Mouse (Mus musculus): ENCODE measurements around the gene Clcn1. TPM values are rescaled to one million over a fixed set of nuclear protein-coding genes. Genes with fewer than 3 reads are reported as not detected.
A peak's percentile ranks its signal among the peaks of the same experiment; 100 is the strongest.

Gene Clcn1
- polyA plus RNA-seq, 1 experiment from 2014 or later = 0.20 TPM

DNA sequence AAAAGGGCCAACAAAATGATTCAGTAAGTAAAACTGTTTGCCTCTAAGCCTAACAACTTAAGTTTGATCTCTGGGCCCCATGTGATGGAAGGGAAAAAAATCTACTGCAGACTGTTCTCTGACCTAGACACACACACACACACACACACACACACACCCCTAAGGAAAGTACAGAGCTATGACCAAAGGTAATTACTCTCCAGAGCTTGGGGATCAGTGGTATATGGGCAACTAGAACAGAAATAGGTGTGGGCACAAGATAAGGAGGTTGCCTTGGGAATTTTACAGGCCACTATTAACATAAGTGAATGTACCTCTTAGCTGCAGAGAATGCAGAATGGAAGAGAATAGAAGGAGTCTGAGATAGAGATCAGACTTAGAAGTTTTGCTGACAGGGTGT lies 1.1 kb downstream of the Clcn1 start:
- Histone ChIP-seq H3K9ac (ENCODE audit: low read depth, low read length) (no peak overlapping the region), H3K36me3 (ENCODE audit: control insufficient read depth, insufficient read depth, low read length) (peaks cover 12% of the 10 kb centered on the region), H3K4me3 (ENCODE audit: low read length) (no peak overlapping the region), H3K4me1 (ENCODE audit: control insufficient read depth, insufficient read depth, low read length) (no peaks in the 10 kb centered on the region), H3K27ac (ENCODE audit: low read depth, low read length) (no peak overlapping the region), H3K9me3 (ENCODE audit: control insufficient read depth, low read length) (no peaks in the 10 kb centered on the region), H3K27me3 (ENCODE audit: control insufficient read depth, insufficient read depth, low read length) (no peaks in the 10 kb centered on the region), H3K4me2 (replicated peaks; ENCODE audit: low read depth, low read length) (no peak overlapping the region)
- no peak for ATAC-seq (ENCODE audit: low FRiP score, low TSS enrichment)

DNA sequence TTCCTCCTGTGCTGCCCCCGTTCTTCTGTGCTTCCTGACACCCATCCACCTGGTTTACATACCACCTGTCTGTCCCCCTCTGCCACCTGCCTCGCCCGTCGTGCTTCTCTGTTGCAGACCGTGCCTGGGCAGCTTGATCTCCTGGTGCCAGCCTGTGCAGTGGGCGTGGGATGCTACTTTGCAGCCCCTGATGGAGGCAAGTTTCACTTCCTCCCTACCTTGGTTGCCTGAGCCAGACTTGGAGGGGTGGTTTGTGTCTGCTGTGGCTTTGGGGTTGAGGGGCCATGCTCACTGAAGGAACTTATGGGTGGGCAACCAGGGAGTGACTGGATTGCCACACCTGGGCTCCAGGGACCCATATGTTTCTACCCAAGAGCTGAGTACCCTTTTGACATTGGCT lies 6.8 kb downstream of the Clcn1 start:
- Histone ChIP-seq H3K9me3 (ENCODE audit: control insufficient read depth, low read length) (no peaks in the 10 kb centered on the region), H3K36me3 (ENCODE audit: control insufficient read depth, insufficient read depth, low read length) (no peaks in the 10 kb centered on the region), H3K4me1 (ENCODE audit: control insufficient read depth, insufficient read depth, low read length) (no peaks in the 10 kb centered on the region), H3K9ac (ENCODE audit: low read depth, low read length) (no peak overlapping the region), H3K27me3 (ENCODE audit: control insufficient read depth, insufficient read depth, low read length) (no peaks in the 10 kb centered on the region), H3K4me2 (replicated peaks; ENCODE audit: low read depth, low read length) (no peak overlapping the region), H3K27ac (ENCODE audit: low read depth, low read length) (no peak overlapping the region), H3K4me3 (ENCODE audit: low read length) (no peak overlapping the region)
- no peak for ATAC-seq (ENCODE audit: low FRiP score, low TSS enrichment)
- 91% methylated on average over 6 of the region's 6 CpGs for WGBS

GRCm38 (mm10) chr6:42295549-42296094 lies 9.1 kb downstream of the Clcn1 start:
- H3K4me2 ChIP-seq (replicated peaks; ENCODE audit: low read depth, low read length) = no peak overlapping the region
- no peaks in the 10 kb centered on the region for H3K27me3 ChIP-seq (ENCODE audit: control insufficient read depth, insufficient read depth, low read length)
- no peak overlapping the region for H3K27ac ChIP-seq (ENCODE audit: low read depth, low read length)
- 74% methylated on average over 3 of the region's 3 CpGs for WGBS
- no peaks in the 10 kb centered on the region for H3K9me3 ChIP-seq (ENCODE audit: control insufficient read depth, low read length)
- H3K36me3 ChIP-seq (ENCODE audit: control insufficient read depth, insufficient read depth, low read length) = no peaks in the 10 kb centered on the region
- H3K4me1 ChIP-seq (ENCODE audit: control insufficient read depth, insufficient read depth, low read length) = no peaks in the 10 kb centered on the region
- no peak overlapping the region for H3K9ac ChIP-seq (ENCODE audit: low read depth, low read length)
- H3K4me3 ChIP-seq (ENCODE audit: low read length) = no peak overlapping the region
- ATAC-seq (ENCODE audit: low FRiP score, low TSS enrichment) = no peak

- 94% methylated on average over 5 of the region's 5 CpGs for WGBS
- no peaks in the 10 kb centered on the region for H3K27me3 ChIP-seq (ENCODE audit: control insufficient read depth, insufficient read depth, low read length)
- no peaks in the 10 kb centered on the region for H3K9me3 ChIP-seq (ENCODE audit: control insufficient read depth, low read length)
- H3K4me3 ChIP-seq (ENCODE audit: low read length) = no peak overlapping the region
- no peak overlapping the region for H3K9ac ChIP-seq (ENCODE audit: low read depth, low read length)
- no peak overlapping the region for H3K27ac ChIP-seq (ENCODE audit: low read depth, low read length)
- no peaks in the 10 kb centered on the region for H3K36me3 ChIP-seq (ENCODE audit: control insufficient read depth, insufficient read depth, low read length)
- H3K4me2 ChIP-seq (replicated peaks; ENCODE audit: low read depth, low read length) = no peak overlapping the region
- ATAC-seq (ENCODE audit: low FRiP score, low TSS enrichment) = no peak
- no peaks in the 10 kb centered on the region for H3K4me1 ChIP-seq (ENCODE audit: control insufficient read depth, insufficient read depth, low read length)
Measured at GRCm38 (mm10) chr6:42299362-42299761, 12.9 kb downstream of the Clcn1 start.

- no peak overlapping the region for H3K27ac ChIP-seq (ENCODE audit: low read depth, low read length)
- no peak overlapping the region for H3K4me2 ChIP-seq (replicated peaks; ENCODE audit: low read depth, low read length)
- H3K9ac ChIP-seq (ENCODE audit: low read depth, low read length) = no peak overlapping the region
- no peaks in the 10 kb centered on the region for H3K9me3 ChIP-seq (ENCODE audit: control insufficient read depth, low read length)
- ATAC-seq (ENCODE audit: low FRiP score, low TSS enrichment) = 0 out of 2 replicates have a peak, but pooled peaks have one; percentile 20
- 58% methylated on average over 8 of the region's 8 CpGs for WGBS
- no peak overlapping the region for H3K4me3 ChIP-seq (ENCODE audit: low read length)
- no peaks in the 10 kb centered on the region for H3K36me3 ChIP-seq (ENCODE audit: control insufficient read depth, insufficient read depth, low read length)
- no peaks in the 10 kb centered on the region for H3K4me1 ChIP-seq (ENCODE audit: control insufficient read depth, insufficient read depth, low read length)
- no peaks in the 10 kb centered on the region for H3K27me3 ChIP-seq (ENCODE audit: control insufficient read depth, insufficient read depth, low read length)
Measured at GRCm38 (mm10) chr6:42309816-42310378, 23.4 kb downstream of the Clcn1 start.

DNA sequence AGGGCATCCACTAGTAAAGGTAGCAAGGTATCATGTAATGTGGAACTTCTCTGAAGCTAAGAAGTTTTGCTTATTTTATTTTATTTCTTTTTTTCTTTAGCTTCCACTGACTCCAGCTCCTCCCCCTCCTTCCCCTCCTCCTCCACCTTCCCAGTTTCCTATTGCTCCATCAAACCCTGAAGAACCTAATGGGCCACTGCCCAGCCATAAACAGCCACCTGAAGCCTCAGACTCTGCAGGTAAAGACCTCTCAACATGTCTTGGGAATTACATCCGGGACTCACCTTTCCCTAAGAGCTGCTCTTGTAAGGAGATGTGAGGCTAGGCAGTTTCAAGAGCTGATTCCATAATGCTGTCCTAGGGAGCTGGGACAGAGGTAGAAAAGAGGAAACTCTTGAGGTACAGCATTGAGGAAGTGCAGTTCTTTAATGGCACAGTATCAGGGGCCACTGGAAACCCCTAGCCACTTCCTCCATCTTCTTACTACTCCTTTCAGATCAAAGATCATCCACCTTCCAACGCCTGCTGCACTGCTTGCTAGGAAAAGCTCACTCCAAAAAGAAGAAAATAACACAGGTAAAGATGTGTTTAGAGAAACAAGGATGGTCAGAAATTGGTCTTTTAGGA lies 24.1 kb downstream of the Clcn1 start:
- ATAC-seq (ENCODE audit: low FRiP score, low TSS enrichment) = no peak
- Histone ChIP-seq H3K4me1 (ENCODE audit: control insufficient read depth, insufficient read depth, low read length) (no peaks in the 10 kb centered on the region), H3K9me3 (ENCODE audit: control insufficient read depth, low read length) (no peaks in the 10 kb centered on the region), H3K36me3 (ENCODE audit: control insufficient read depth, insufficient read depth, low read length) (no peaks in the 10 kb centered on the region), H3K4me2 (replicated peaks; ENCODE audit: low read depth, low read length) (no peak overlapping the region), H3K4me3 (ENCODE audit: low read length) (no peak overlapping the region), H3K27ac (ENCODE audit: low read depth, low read length) (no peak overlapping the region), H3K27me3 (ENCODE audit: control insufficient read depth, insufficient read depth, low read length) (no peaks in the 10 kb centered on the region), H3K9ac (ENCODE audit: low read depth, low read length) (no peak overlapping the region)
- WGBS = 95% methylated on average over 2 of the region's 2 CpGs

- Histone ChIP-seq H3K9me3 (ENCODE audit: control insufficient read depth, low read length) (no peaks in the 10 kb centered on the region), H3K36me3 (ENCODE audit: control insufficient read depth, insufficient read depth, low read length) (no peaks in the 10 kb centered on the region), H3K4me1 (ENCODE audit: control insufficient read depth, insufficient read depth, low read length) (0 out of 2 replicates have a peak, but pooled peaks cover 1% of the 10 kb centered on the region), H3K27ac (ENCODE audit: low read depth, low read length) (no peak overlapping the region), H3K4me2 (replicated peaks; ENCODE audit: low read depth, low read length) (no peak overlapping the region), H3K4me3 (ENCODE audit: low read length) (no peak overlapping the region), H3K9ac (ENCODE audit: low read depth, low read length) (no peak overlapping the region), H3K27me3 (ENCODE audit: control insufficient read depth, insufficient read depth, low read length) (peaks cover 16% of the 10 kb centered on the region)
- no peak for ATAC-seq (ENCODE audit: low FRiP score, low TSS enrichment)
- 69% methylated on average over 4 of the region's 4 CpGs for WGBS
Measured at GRCm38 (mm10) chr6:42318293-42318692, 31.8 kb downstream of the Clcn1 start.

DNA sequence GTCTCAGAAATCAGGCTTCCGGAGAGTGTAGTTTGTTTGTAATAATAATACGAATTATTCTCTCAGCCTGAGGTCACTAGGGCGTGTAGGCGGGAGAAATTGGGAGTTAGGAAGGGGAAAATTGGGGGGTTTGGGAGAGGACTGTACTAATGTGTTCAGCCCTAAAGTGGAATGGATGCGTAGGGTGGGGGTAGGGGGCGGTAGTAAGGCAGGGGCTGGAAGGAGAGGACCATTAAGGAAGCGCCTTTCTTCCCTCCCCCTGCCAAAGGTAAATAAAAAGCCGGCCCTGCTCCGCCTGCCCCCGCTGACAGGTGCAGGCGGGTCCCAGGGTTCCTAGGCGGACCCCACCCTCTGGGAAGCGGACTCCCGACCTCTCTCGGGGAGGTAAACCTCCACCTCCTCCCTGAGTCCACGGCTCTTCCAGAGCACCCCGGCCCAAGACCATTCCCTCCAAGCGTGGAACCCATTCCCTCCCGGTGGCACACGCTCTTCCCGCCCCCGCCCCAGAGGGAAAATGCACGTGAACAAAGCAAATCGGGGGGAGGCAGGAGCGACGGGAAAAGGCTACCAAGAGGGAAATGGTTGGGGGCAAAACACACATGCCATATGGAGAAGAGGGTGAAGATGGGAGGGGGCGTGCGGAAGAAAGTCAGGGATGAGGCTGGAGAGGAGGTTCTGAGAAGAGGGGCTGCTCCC lies 37.0 kb downstream of the Clcn1 start:
- peak overlapping the region; percentile 64 for H3K4me3 ChIP-seq (ENCODE audit: low read length)
- ATAC-seq (ENCODE audit: low FRiP score, low TSS enrichment) = peak; percentile 42; the same call in 1 of the 2 replicates
- peaks cover 30% of the 10 kb centered on the region for H3K27me3 ChIP-seq (ENCODE audit: control insufficient read depth, insufficient read depth, low read length)
- no peaks in the 10 kb centered on the region for H3K9me3 ChIP-seq (ENCODE audit: control insufficient read depth, low read length)
- peak overlapping the region; percentile 54; the same call in 1 of the 2 replicates for H3K9ac ChIP-seq (ENCODE audit: low read depth, low read length)
- H3K27ac ChIP-seq (ENCODE audit: low read depth, low read length) = no peak overlapping the region
- WGBS = 2% methylated on average over 22 of the region's 28 CpGs
- peak overlapping the region; percentile 100 for H3K4me2 ChIP-seq (replicated peaks; ENCODE audit: low read depth, low read length)
- H3K4me1 ChIP-seq (ENCODE audit: control insufficient read depth, insufficient read depth, low read length) = 0 out of 2 replicates have a peak, but pooled peaks cover 11% of the 10 kb centered on the region
- H3K36me3 ChIP-seq (ENCODE audit: control insufficient read depth, insufficient read depth, low read length) = no peaks in the 10 kb centered on the region

- no peak overlapping the region for H3K27ac ChIP-seq (ENCODE audit: low read depth, low read length)
Measured at GRCm38 (mm10) chr6:42324067-42324481, 37.6 kb downstream of the Clcn1 start.

More at GRCm38 (mm10) chr6:42324067-42324481, 37.6 kb downstream of the Clcn1 start:
- H3K4me1 ChIP-seq (ENCODE audit: control insufficient read depth, insufficient read depth, low read length) = 0 out of 2 replicates have a peak, but pooled peaks cover 11% of the 10 kb centered on the region
- no peaks in the 10 kb centered on the region for H3K9me3 ChIP-seq (ENCODE audit: control insufficient read depth, low read length)
- peak overlapping the region; percentile 54 for H3K9ac ChIP-seq (ENCODE audit: low read depth, low read length)
- H3K4me2 ChIP-seq (replicated peaks; ENCODE audit: low read depth, low read length) = peak overlapping the region; percentile 100
- ATAC-seq (ENCODE audit: low FRiP score, low TSS enrichment) = peak; percentile 69
- H3K4me3 ChIP-seq (ENCODE audit: low read length) = peak overlapping the region; percentile 64
- H3K36me3 ChIP-seq (ENCODE audit: control insufficient read depth, insufficient read depth, low read length) = no peaks in the 10 kb centered on the region
- H3K27me3 ChIP-seq (ENCODE audit: control insufficient read depth, insufficient read depth, low read length) = peaks cover 30% of the 10 kb centered on the region
- under 1% methylated on average over 23 of the region's 32 CpGs for WGBS
